Mouse (Mus musculus) MEL (cell line): ENCODE data around the gene Far2. TPM values are rescaled to one million over a fixed set of nuclear protein-coding genes. Genes with fewer than 3 reads are reported as not detected.
A peak's percentile ranks its signal among the peaks of the same experiment; 100 is the strongest.

Source experiments
- DNase-seq: peaks from one replicate; pipeline ENCODE4 v3.0.0; 2011; ENCODE audit warnings: low read depth, low spot score
- H3K27ac ChIP-seq: 2 replicates; pipeline ENCODE4 v1.5.1; 2012; ENCODE audit warnings: low read depth, mild to moderate bottlenecking, control low read depth, low read length, moderate library complexity; ENCODE audit not compliant: control insufficient read depth
- H3K27me3 ChIP-seq, 2 experiments: fragments of 150-350 bp in 1 of 2; sonication (generic) in 1 of 2; 2 replicates each; pipeline ENCODE4 v1.6.1; 2012; ENCODE audit warnings: low read length in 2 of 2, mild to moderate bottlenecking in 2 of 2, improper control_type of control experiment in 1 of 2, moderate library complexity in 1 of 2; ENCODE audit not compliant: insufficient read depth in 2 of 2, control insufficient read depth in 1 of 2
- H3K36me3 ChIP-seq, 2 experiments: 2 replicates each; pipeline ENCODE4 v1.6.1; 2012 to 2014; ENCODE audit warnings: low read length in 2 of 2, improper control_type of control experiment in 1 of 2, inconsistent platforms in 1 of 2, mild to moderate bottlenecking in 1 of 2; ENCODE audit not compliant: insufficient read depth in 2 of 2, control insufficient read depth in 1 of 2
- H3K4me1 ChIP-seq, 2 experiments: fragments of 150-350 bp in 1 of 2; sonication (generic) in 1 of 2; 2 replicates each; pipeline ENCODE4 v1.6.1; 2012; ENCODE audit warnings: low read length in 2 of 2, improper control_type of control experiment in 1 of 2, mild to moderate bottlenecking in 1 of 2; ENCODE audit not compliant: insufficient read depth in 2 of 2, control insufficient read depth in 1 of 2
- H3K4me3 ChIP-seq, 2 experiments: fragments of 150-350 bp in 1 of 2; sonication (generic) in 1 of 2; 2 replicates each; pipeline ENCODE4 v1.5.1; 2012; ENCODE audit warnings: low read depth in 2 of 2, low read length in 2 of 2, mild to moderate bottlenecking in 2 of 2, moderate library complexity in 2 of 2, control low read depth in 1 of 2, improper control_type of control experiment in 1 of 2; ENCODE audit not compliant: control insufficient read depth in 1 of 2, insufficient read depth in 1 of 2
- H3K79me2 ChIP-seq: 2 replicates; pipeline ENCODE4 v1.6.1; 2012; ENCODE audit warnings: mild to moderate bottlenecking, low read length, moderate library complexity; ENCODE audit not compliant: control insufficient read depth, poor library complexity, insufficient read depth
- H3K9ac ChIP-seq: 2 replicates; pipeline ENCODE4 v1.6.1; 2012; ENCODE audit warnings: low read depth, mild to moderate bottlenecking, control low read depth, low read length, moderate library complexity; ENCODE audit not compliant: control insufficient read depth, poor library complexity, severe bottlenecking
- H3K9me3 ChIP-seq: fragments of 150-350 bp; sonication (generic); replicated peaks from 2 replicates; pipeline ENCODE4 v1.6.1; 2012; ENCODE audit warnings: mild to moderate bottlenecking, low read length, improper control_type of control experiment, moderate library complexity; ENCODE audit not compliant: insufficient read depth
- CHD1 ChIP-seq: IDR thresholded peaks from 2 replicates; pipeline ENCODE4 v1.6.1; 2012; ENCODE audit warnings: low read depth, mild to moderate bottlenecking, inconsistent platforms, low read length, improper control_type of control experiment
- CTCF ChIP-seq, 3 experiments: IDR thresholded peaks in 2 of 3; conservative IDR thresholded peaks in 1 of 3; 2 replicates each; pipeline ENCODE4 v1.5.1; 2011 to 2012; ENCODE audit warnings: low read length in 3 of 3, low read depth in 2 of 3, mild to moderate bottlenecking in 2 of 3, improper control_type of control experiment in 1 of 3, inconsistent platforms in 1 of 3, mixed read lengths in 1 of 3, moderate library complexity in 1 of 3; ENCODE audit not compliant: control insufficient read depth in 1 of 3, insufficient read depth in 1 of 3, poor library complexity in 1 of 3, severe bottlenecking in 1 of 3
- E2F4 ChIP-seq: IDR thresholded peaks from 2 replicates; pipeline ENCODE4 v1.6.1; 2011; ENCODE audit warnings: low read depth, low read length, improper control_type of control experiment, borderline replicate concordance
- ETS1 ChIP-seq: IDR thresholded peaks from 2 replicates; pipeline ENCODE4 v1.6.1; 2012; ENCODE audit warnings: low read depth, mild to moderate bottlenecking, inconsistent platforms, low read length, improper control_type of control experiment, moderate library complexity
- JUND ChIP-seq: IDR thresholded peaks from 2 replicates; pipeline ENCODE4 v1.6.1; 2011; ENCODE audit warnings: low read depth, mild to moderate bottlenecking, improper control_type of control experiment, low read length
- MAX ChIP-seq: IDR thresholded peaks from 2 replicates; pipeline ENCODE4 v1.6.1; 2011; ENCODE audit warnings: low read length, improper control_type of control experiment
- MAZ ChIP-seq: IDR thresholded peaks from 2 replicates; pipeline ENCODE4 v1.6.1; 2012; ENCODE audit warnings: low read depth, mild to moderate bottlenecking, inconsistent platforms, low read length, improper control_type of control experiment
- MEF2A ChIP-seq: IDR thresholded peaks from 2 replicates; pipeline ENCODE4 v1.6.1; 2014; ENCODE audit warnings: low read depth, mild to moderate bottlenecking, inconsistent platforms, low read length, improper control_type of control experiment; ENCODE audit not compliant: poor library complexity, insufficient replicate concordance, severe bottlenecking; ENCODE audit errors: extremely low read depth
- MYC ChIP-seq: IDR thresholded peaks from 2 replicates; pipeline ENCODE4 v1.6.1; 2011; ENCODE audit warnings: low read depth, mild to moderate bottlenecking, low read length, improper control_type of control experiment, moderate library complexity
- NELFE ChIP-seq: IDR thresholded peaks from 2 replicates; pipeline ENCODE4 v1.6.1; 2011; ENCODE audit warnings: low read depth, low read length, improper control_type of control experiment
- NRF1 ChIP-seq: IDR thresholded peaks from 2 replicates; pipeline ENCODE4 v1.6.1; 2014; ENCODE audit warnings: low read depth, mild to moderate bottlenecking, inconsistent platforms, low read length, improper control_type of control experiment, moderate library complexity; ENCODE audit not compliant: poor library complexity, insufficient read depth, severe bottlenecking
- POLR2A ChIP-seq, 2 experiments: IDR thresholded peaks; 2 replicates each; pipeline ENCODE4 v1.6.1; 2011 to 2012; ENCODE audit warnings: low read length in 2 of 2, mild to moderate bottlenecking in 2 of 2, control low read depth in 1 of 2, improper control_type of control experiment in 1 of 2, low read depth in 1 of 2, moderate library complexity in 1 of 2; ENCODE audit not compliant: control insufficient read depth in 1 of 2, insufficient read depth in 1 of 2, poor library complexity in 1 of 2
- POLR2AphosphoS5 ChIP-seq: IDR thresholded peaks from 2 replicates; pipeline ENCODE4 v1.6.1; 2012; ENCODE audit warnings: low read depth, borderline replicate concordance, mild to moderate bottlenecking, inconsistent platforms, low read length, moderate library complexity, mixed read lengths
- RAD21 ChIP-seq: IDR thresholded peaks from 2 replicates; pipeline ENCODE4 v1.6.1; 2011; ENCODE audit warnings: mild to moderate bottlenecking, low read depth, low read length, improper control_type of control experiment
- RCOR1 ChIP-seq: IDR thresholded peaks from 2 replicates; pipeline ENCODE4 v1.6.1; 2012; ENCODE audit warnings: low read depth, mild to moderate bottlenecking, inconsistent platforms, low read length, improper control_type of control experiment
- SIN3A ChIP-seq: IDR thresholded peaks from 2 replicates; pipeline ENCODE4 v1.6.1; 2012; ENCODE audit warnings: low read length, improper control_type of control experiment, inconsistent platforms
- TAL1 ChIP-seq: IDR thresholded peaks from 2 replicates; pipeline ENCODE4 v1.6.1; 2012; ENCODE audit warnings: mild to moderate bottlenecking, inconsistent platforms, low read length, moderate library complexity, mixed read lengths
- UBTF ChIP-seq: IDR thresholded peaks from 2 replicates; pipeline ENCODE4 v1.6.1; 2012; ENCODE audit warnings: low read depth, mild to moderate bottlenecking, inconsistent platforms, low read length, improper control_type of control experiment, moderate library complexity, borderline replicate concordance; ENCODE audit not compliant: insufficient read depth
- ZKSCAN1 ChIP-seq: IDR thresholded peaks from 2 replicates; pipeline ENCODE4 v1.6.1; 2012; ENCODE audit warnings: low read depth, mild to moderate bottlenecking, inconsistent platforms, low read length, improper control_type of control experiment, moderate library complexity
- ZMIZ1 ChIP-seq: IDR thresholded peaks from 2 replicates; pipeline ENCODE4 v1.6.1; 2012; ENCODE audit warnings: low read depth, mild to moderate bottlenecking, inconsistent platforms, low read length, improper control_type of control experiment, moderate library complexity
- polyA plus RNA-seq, 2 experiments: library from polyadenylated mRNA; stranded (reverse) in 1 of 2; unstranded in 1 of 2; fragments of >175 nt in 1 of 2; fragments of >200 nt in 1 of 2; gene quantifications; 2 replicates each; pipeline versions ENCODE4 v1.2.1 to v1.2.4; 2012; ENCODE audit warnings: low replicate concordance in 2 of 2, low read depth in 1 of 2; ENCODE audit not compliant: insufficient read length in 2 of 2, insufficient read depth in 1 of 2, missing spikeins in 1 of 2
- total RNA-seq: library from RNA; depleted of rRNA; stranded (reverse); fragments of 300-350 nt; gene quantifications from 2 replicates; pipeline ENCODE4 v1.2.3, GENCODE M21; 2012

The Far2 gene
- total and polyA plus RNA-seq, 3 experiments = 0.81 to 2.8 TPM; not detected in 1

DNA sequence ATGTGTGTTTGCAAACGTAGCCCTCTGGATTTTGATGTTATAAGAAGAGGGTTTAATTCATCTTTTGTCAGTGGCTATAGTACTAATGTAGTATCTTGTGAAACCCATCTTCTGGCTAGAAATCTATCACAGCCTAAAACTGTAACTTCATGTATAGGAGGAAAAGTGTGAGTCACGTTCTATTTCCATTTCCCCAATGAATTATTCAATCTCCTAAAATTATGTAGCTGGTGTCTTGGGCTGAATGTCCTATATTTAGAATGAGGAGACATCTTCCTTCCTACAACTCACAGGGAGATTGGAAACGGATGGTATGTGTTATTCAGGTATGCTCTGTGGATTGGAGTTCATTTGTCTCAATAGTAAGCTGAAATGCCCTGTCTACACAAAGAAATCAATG is 50.0 kb downstream of the Far2 start:
- no peak overlapping the region for H3K4me3 ChIP-seq
- no peaks in the 10 kb centered on the region for H3K36me3 ChIP-seq
- no peaks in the 10 kb centered on the region for H3K27me3 ChIP-seq
- no peak for DNase-seq
- no peaks in the 10 kb centered on the region for H3K79me2 ChIP-seq
- no peak overlapping the region for H3K9ac ChIP-seq
- H3K4me1 ChIP-seq = no peaks in the 10 kb centered on the region
- no peak overlapping the region for H3K27ac ChIP-seq
- H3K9me3 ChIP-seq = no peaks in the 10 kb centered on the region
- no peak for TF ChIP-seq NELFE

DNA sequence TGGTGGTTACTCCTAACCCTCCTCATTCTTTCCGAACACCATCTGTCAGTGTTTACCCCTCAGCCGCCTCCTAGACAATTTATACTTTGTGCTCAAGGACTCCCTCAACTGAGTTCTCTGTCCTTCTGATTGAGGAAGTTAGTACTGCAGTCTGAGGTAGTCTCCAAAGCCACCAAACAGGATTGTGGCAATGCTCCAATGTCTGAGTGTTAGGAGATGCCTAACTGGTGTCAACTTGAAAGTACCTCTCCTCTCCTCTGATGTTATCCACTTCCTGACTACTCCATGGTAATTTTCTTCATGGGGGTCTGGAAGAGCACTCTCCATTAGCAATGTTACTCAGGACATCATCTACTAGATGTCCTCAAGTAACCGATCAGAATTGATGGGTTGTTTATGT is 54.9 kb downstream of the Far2 start:
- TF ChIP-seq NRF1 (no peak), ZKSCAN1 (no peak), TAL1 (no peak), SIN3A (no peak), MYC (no peak), POLR2AphosphoS5 (no peak), ZMIZ1 (no peak), ETS1 (no peak), MEF2A (no peak), CHD1 (no peak), CTCF (IDR thresholded peaks at IDR 0.05 in 2 of 3, conservative IDR thresholded peaks at IDR 0.05 in 1 of 3; ENCODE audit: control insufficient read depth in 1 of 3, insufficient read depth in 1 of 3, low read depth in 2 of 3, low read length in 3 of 3, poor library complexity in 1 of 3, severe bottlenecking in 1 of 3) (no peak), JUND (no peak), MAX (no peak), E2F4 (no peak), RAD21 (no peak), RCOR1 (no peak), POLR2A (IDR thresholded peaks at IDR 0.05; ENCODE audit: control insufficient read depth in 1 of 2, insufficient read depth in 1 of 2, low read depth in 1 of 2, low read length in 2 of 2, poor library complexity in 1 of 2) (no peak), UBTF (no peak), MAZ (no peak)
- H3K4me1 ChIP-seq = peaks cover 8% of the 10 kb centered on the region in 2 experiments
- H3K9me3 ChIP-seq = no peaks in the 10 kb centered on the region
- H3K4me3 ChIP-seq = no peak overlapping the region
- H3K79me2 ChIP-seq = no peaks in the 10 kb centered on the region
- DNase-seq = peak; percentile 68
- H3K27me3 ChIP-seq = no peaks in the 10 kb centered on the region
- H3K27ac ChIP-seq = no peak overlapping the region
- H3K36me3 ChIP-seq = peaks cover 0 to 10% of the 10 kb centered on the region in 2 experiments; a peak in 2 of 4 replicates
- H3K9ac ChIP-seq = no peak overlapping the region
